ENCODE assay signal across 8 mouse cellular contexts in the genomic region with DNA sequence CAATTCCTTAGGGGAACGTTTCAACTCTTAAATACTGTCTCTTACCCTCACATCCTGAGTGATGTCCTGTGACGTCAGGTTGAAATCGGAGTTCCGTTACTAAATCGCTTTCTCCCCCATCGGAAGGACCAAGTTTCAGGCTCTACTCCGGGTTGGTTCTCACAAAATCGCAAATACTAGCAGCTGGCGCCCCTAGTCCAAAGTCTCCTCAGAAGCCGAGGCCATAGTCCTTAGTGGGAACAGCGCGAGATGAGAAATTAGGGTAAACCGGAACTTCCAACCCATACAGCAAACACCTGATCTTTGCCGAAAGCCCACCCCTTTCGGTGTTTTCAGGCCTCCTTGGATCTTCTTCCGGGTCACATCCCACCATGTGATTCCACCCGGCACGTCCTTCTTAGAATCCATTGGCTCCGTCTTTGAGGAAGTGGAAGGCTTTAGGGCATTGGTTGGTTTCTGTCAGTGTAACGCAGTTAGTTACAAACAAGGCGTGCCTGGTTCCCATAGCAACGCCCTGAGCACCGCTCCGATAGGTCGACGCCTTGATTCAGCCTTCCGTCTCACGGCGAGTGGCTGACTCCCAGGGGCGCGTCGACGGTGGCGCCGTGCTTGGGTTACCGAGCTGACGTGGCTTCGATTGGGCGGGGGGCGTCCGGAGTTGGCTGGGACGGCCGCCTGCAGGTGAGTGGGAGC. TPM values are rescaled to one million over a fixed set of nuclear protein-coding genes. Genes with fewer than 3 reads are reported as not detected.
DNase-seq lines count a peak whose midpoint lies in the region; ATAC-seq lines count a peak whose summit lies in the region.

A gene (minus strand): TSS at position 421 of the 693 bp plus-strand sequence.
A gene (plus strand): TSS at position 558 of the 693 bp plus-strand sequence.

- peak; percentile 97 for ATAC-seq in inflammation-experienced regulatory T-cells, adult 6 months
- ATAC-seq in megakaryocyte-erythroid progenitor cell, adult 5-6 weeks (replicated peaks; ENCODE audit: low FRiP score, low TSS enrichment, poor library complexity, severe bottlenecking) = peak; percentile 99

- intact Hi-C loops in gastrocnemius, postnatal 14 days (cut with DNase I; ENCODE audit: low total_unique reads) = no loop called here
- intact Hi-C loops in left cerebral cortex, postnatal 10 days (cut with DNase I) = loop anchor here (2.0 kb wide), 1 partner anchor 136 kb away; a partner anchor contains a TSS

- DNase-seq in adrenal gland, adult (ENCODE audit: inconsistent age in 2 of 2, low spot score in 1 of 2) = peak; percentile 97 to 98
- peak; percentile 100 for DNase-seq in embryo, embryonic 10.5 days (ENCODE audit: low spot score)
- DNase-seq in gastrocnemius, postnatal 14 days = peak; percentile 96
- peak; percentile 98 to 99 for DNase-seq in left cerebral cortex, postnatal 10 days (ENCODE audit: extremely low spot score in 1 of 2, low spot score in 2 of 2)
- DNase-seq in right cerebral cortex, postnatal 25 days = peak; percentile 95
- DNase-seq in urinary bladder, postnatal 4 days (ENCODE audit: low spot score in 2 of 2) = peak; percentile 91 to 96

RNA-seq across cellular contexts. Expression of the first gene that starts in this region (rescaled TPM):
- under 1 TPM in 1 of 2 experiments, not detected in 1; 0.45 TPM for total RNA-seq in gastrocnemius, postnatal 14 days (2021)
- 1 to 10 TPM in 1 of 3 experiments, under 1 TPM in 2; 0.36 to 2.0 (median 0.63) TPM for polyA plus RNA-seq in inflammation-experienced regulatory T-cells, adult 6 months (2017; shearing (Covaris generic))
- total RNA-seq in left cerebral cortex, postnatal 10 days (2021) = 1 to 10 TPM; 1.1 TPM
- total RNA-seq in megakaryocyte-erythroid progenitor cell, adult 5-6 weeks (2014; fragmentation: Nextera tagmentation) = 0.17 TPM in 1 of 2 replicates, not detected in the other
- total RNA-seq in megakaryocyte-erythroid progenitor cell, adult 5-6 weeks (2017) = 4.3 TPM in 1 of 2 replicates, not detected in the other

RNA-seq across cellular contexts. Expression of the second gene that starts in this region (rescaled TPM):
- total RNA-seq in gastrocnemius, postnatal 14 days (2021) = 10 to 100 TPM; 19.4 to 21.8 TPM
- 10 to 100 TPM; 33.8 to 41.7 (median 37.1) TPM for polyA plus RNA-seq in inflammation-experienced regulatory T-cells, adult 6 months (2017; shearing (Covaris generic))
- 10 to 100 TPM; 50.3 to 60.5 TPM for total RNA-seq in left cerebral cortex, postnatal 10 days (2021)
- total RNA-seq in megakaryocyte-erythroid progenitor cell, adult 5-6 weeks (2014; fragmentation: Nextera tagmentation) = 16.7 and 30.8 TPM in 2 replicates
- 32.3 and 32.9 TPM in 2 replicates for total RNA-seq in megakaryocyte-erythroid progenitor cell, adult 5-6 weeks (2017)

Comparison
In these comparisons a context has a peak if more than half of its experiments do, and no peak if none do; other contexts are left out.
1. Peak in every context shown above with its lines: DNase-seq and ATAC-seq.